Mouse (Mus musculus) layer of hippocampus, adult 8-10 months (tissue): ENCODE data around the gene Brd4. TPM values are rescaled to one million over a fixed set of nuclear protein-coding genes. Genes with fewer than 3 reads are reported as not detected.
A peak's percentile ranks its signal among the peaks of the same experiment; 100 is the strongest.

Experiments
- DNase-seq, 2 experiments: peaks; one replicate each; pipeline ENCODE4 v3.0.0; 2022; ENCODE audit warnings: low spot score in 2 of 2
- total RNA-seq, 4 experiments: library from RNA; stranded (reverse); gene quantifications; 2 replicates each; pipeline ENCODE4 v1.2.4; 2022

Gene Brd4
- total RNA-seq, 4 experiments from 2014 or later: 94.2 to 132 (median 105) TPM

DNA sequence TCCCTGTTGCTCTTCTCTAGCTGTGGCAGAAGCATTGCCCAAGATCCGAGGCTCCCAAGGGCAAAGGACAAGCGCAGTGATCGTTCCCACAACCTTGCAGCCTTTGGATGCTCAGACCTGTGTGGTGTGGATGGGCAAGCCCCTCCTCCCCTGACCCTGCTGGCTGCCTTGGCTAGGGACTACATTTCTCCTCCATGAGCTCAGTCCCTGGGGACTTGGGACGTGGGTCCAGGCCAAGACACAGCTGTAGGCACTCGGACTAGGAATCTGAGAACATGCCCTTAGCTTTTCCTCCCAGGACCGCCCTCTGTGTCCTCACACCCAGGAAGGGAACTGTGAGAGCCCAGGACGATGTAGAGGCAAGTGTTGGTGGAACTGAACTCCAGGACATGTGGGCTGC, 111.4 kb downstream of the Brd4 start:
- no peak for DNase-seq

DNA sequence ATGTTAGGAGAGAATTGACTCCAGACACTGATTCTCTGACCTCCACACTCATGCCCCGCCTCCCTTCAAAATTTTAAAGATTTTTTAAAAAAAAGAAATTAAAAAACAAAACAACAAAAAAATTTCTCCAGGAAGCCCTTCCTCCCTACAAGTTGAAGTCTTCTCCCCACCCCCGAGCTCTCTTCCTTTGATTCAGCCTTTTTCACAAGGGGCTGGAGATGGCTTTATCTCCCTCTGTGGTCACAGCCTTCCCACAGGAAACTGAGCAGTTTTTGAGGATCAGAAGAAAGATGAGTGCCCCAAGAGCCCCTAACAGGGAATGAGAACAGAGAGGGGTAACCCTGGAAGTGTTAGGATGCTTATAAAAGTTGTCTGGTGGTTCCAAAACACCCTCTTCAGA, 112.0 kb downstream of the Brd4 start:
- no peak for DNase-seq

DNA sequence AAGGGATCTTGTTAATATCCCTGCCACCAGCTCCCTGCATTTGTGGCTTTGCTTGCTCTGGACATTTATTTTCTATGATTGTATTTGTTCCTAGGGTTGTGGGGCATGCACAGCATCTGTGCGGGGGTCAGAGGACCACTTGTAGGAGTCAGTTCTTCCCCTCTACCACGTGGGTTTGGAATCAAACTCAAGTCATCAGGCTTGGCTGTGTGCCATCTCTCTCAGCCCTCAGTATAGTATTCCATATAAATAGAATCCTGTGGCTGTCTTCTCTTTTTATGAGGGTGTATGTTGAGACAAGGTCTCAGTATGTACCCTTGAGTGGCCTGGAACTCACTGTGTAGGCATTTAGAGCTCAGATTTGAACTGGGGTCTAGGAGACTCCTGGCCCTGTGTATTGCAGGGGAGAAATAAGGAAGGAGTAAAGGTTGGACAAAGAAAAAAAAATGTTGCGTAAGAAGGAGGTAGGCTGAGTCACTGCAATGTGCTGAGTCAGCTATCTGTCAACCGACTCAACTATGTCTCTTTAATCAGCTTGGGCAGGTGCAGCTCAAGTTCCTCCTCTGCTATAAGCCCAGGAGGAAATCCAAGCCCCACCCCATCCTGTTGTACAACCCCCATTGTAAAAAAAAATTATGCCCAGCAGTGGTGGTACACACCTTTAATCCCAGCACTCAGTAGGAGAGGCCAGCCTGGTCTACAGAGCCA, 114.8 kb downstream of the Brd4 start:
- DNase-seq: no peak

DNA sequence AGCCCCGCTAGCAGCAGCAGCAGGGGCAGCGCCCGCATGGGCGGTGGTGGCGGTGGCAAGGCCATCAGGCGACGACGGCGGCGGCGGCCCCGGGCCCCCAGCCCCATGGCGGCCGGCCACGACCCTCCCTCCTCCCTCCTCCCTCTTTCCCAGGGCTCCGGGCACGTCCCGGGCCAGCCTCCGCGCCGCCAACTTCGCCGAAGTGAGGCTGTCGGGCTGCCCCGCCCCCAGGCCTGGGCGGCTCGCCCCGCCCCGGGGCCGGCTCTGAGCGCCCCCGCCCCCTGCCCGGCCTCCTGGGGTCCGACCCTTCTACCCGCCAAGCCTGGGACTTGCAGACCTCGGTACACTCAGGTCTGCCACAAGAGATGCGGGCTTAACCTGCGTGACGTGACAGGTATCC, 117.8 kb downstream of the Brd4 start, which contains the start of gene Notch3:
Notch3 (minus strand) TSS at position 166 of the 400 bp plus-strand sequence.
- no peak for DNase-seq

DNA sequence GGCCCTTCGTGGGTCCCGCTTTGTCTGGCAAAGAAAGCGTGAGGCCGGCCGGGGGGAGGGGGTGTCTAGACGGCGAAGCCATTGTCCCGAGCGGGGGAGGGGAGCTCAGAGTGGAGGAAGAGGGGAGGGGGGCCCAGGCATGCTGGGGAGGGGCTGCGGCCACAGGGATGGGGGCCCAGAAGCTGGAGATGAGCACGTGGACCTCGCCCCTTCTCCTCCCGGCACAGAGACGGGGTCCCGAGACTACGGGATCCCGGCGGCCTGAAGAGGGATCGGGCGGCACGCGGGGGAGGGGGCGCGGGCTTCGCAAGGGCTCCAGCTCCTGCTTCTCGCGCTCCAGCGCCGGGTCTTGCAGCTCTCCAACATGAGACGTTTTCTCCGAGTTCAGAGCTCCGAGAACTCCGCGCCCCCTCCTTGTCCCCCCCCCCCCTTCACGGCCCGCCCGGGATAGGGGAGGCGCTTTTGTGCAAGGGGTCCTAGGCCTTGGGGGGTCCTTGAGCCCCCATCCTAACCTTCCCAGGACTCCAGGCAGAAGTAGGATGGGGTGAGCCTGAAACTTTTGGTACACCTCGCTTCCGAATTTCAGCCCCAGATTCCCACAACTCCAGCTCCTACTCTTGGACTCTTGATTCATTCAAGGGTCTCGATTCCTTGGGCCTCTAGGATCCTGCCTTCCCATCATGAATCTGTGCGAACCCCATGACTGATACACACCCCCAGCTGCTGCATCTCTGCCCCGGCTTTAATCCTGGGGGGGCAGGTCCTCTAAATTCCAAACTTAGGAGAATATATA, 118.5 kb downstream of the Brd4 start:
- DNase-seq: no peak

DNA sequence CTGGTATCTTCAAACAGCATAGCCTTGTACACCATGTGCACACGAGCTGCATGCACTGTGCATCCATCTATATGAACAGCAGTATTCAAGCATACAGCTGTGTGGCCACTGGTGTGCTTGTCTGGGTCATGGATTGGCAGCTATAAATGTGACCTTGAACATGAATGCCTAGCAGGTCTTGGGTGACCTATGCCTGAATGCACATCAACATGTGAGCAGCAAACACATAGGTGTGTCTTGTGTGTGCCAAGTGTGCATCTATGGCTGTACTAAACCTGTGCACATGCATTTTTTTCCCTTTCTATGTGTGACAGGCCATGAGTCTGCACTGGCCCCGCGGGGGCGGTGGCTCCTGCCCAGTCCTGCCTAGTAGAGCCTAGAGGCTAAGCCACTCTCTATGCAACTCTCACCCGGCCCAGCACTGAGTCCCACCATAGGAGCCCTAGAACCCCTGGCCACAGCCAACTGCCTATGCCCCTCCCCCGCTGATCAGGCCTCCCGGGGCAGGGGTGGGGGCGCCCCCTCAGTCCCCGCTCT, 119.2 kb downstream of the Brd4 start:
- DNase-seq: no peak

DNA sequence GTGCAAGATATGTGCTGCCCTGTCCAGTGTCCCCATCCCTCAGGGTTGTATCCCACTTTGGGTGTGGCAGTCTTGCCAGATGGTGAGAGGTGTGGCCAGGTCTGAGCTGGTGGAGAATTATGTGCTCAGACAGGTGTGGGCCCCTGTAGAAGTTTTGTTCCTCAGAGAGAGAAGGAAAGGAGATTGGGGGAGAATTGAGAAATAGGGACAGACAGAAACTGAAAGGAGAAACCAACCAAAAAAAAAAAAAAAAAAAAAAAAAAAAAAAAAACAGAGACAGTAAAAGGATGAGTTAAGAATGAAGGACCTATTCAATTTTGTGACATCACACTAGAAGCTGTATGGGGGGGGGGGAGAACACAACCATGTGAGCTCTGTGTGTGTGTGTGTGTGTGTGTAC, 119.7 kb downstream of the Brd4 start:
- no peak for DNase-seq

DNA sequence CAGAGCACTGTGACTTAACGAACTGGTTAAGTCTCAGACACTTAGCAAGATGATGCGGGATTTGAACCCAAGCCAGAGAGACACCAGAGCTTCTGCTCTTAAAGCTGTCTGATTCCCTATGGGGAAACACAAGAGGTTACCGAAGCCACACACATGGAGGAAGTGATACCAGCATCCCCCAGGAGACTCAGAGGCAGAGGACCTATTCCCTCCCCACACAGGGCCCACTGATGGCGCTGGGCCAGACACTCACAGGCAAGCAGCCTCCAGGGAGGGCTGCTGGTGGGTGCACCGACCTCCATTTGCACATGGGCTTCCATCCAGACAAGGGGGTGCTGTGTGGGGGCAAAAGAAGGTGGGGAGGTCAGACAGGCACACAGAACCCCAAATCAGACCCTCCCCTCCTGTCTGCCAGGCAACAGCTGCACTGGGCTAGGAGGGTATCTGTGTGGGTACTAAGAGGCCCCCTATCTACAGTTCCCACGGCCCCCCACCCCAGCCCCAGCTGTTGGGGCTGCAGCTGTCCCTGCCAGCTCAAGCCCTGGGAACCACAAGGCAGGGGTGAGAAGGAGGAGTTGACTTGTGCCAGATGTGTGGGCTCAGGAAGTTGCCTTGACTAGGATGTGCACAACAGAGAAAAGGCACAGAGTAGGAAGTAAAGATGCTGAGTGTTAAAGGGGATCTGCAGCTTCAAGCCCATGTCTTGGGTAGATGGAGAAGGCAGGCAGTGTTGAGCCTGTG, 120.4 kb downstream of the Brd4 start:
- no peak for DNase-seq

DNA sequence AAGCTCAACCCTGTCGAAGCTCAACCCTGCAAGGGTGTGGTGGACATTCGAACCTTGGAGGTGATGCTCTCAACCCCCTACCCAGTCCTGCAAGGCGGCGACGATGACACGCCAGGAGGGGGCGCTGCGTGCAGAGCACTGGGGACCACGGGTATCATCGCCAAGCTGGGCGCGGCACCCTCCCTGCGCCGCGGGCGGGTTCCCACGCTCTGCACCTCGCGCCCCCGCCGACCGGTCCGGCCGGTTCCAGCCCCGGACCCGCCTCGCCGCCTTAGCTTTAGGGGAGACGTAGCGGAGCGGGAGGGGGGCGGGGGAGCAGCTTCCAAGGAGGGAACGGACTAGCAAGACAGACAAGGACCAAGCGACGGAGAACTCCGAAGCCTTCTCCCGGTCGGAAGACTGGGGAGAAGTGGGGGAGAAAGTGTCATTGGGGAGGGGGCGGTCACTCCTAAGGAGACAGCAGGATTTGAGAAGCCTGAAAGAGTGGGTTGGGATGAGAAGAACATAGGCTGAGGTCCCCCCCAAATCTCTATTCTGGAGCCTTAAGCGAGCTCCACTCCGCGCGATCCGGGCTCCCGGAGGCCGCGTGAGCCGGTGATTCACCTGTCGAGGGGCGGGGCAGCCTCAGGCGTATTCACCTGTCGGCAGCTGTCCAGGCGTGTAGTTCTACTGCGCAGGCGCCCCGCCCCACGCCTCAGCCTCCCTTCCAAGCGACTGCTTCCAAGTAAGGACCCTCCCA, 122.2 kb downstream of the Brd4 start:
- peak in 1 of 2 experiments; percentile 29 for DNase-seq

DNA sequence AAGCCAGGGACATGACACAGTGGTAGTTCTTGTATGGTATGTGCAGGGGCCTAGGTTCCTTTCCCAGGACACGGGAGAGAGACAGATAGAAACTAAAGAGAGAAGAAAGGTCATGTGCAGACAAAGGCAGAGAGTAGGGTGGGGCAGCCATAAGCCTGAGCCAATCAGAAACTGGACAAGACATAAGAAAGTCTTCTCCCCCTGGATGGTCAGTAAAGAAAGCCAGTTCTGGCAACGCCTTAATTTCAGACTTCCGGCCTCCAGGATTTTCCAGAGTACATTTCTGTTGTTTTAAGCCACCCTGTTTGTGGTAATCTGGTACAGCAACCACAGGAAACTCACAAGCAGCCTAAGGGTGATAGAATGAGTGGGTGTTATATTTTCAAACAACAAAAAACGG, 123.6 kb downstream of the Brd4 start:
- no peak for DNase-seq

DNA sequence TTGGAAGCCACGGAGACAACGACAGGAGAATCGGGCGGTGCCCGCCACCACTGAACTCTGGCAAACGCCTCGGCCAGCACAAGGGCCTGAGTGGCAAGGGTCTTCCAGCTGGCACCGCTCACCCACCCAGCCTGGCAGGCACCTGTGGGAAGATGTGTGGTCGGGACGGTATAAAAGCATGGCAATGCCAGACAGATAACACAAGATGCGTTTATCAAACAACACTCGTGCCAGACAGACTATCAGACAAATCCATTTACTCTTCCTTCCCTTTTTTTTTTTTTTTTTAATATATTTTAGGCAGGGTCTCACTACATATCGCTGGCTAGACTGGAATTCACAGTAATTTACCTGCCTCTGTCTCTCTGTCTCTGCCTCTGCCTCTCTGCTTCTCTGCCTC, 125.7 kb downstream of the Brd4 start:
- DNase-seq: no peak

DNA sequence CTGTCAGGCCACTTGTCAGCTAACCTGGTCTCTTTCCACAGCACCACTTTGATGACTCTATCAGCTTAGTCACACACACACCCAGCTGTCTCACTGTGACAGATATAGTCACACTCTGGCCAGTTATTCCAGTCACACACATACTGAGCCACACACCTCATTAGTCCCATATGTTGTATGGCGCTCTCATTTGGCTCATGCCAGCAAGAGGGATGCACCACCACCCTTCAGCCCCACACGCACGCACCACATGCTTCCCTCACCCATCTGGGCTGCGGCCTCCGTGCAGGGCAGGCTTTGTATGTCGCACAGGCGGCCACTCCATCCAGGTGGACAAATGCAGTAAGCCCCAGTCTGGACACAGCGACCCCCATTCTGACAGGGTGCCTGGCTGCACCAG, 137.8 kb downstream of the Brd4 start:
- DNase-seq: no peak

Other genes starting within 250 kb of the Brd4 start
- gene Rrp1b, start 248.6 kb downstream of the Brd4 start, total RNA-seq: 10 to 100 TPM; 18.4 to 23.4 (median 19.3) TPM
- 1 to 10 TPM in 2 of 4 experiments, under 1 TPM in 2; 0.35 to 1.6 (median 1.2) TPM for gene Hsf2bp, start 248.4 kb downstream of the Brd4 start, total RNA-seq
- gene Notch3, start 117.9 kb downstream of the Brd4 start, total RNA-seq: 10 to 100 TPM in 2 of 4 experiments, 1 to 10 TPM in 2; 7.0 to 13.4 (median 9.5) TPM
- under 1 TPM in 3 of 4 experiments, not detected in 1; 0.17 to 0.48 (median 0.36) TPM for gene Ephx3, start 95.2 kb downstream of the Brd4 start, total RNA-seq
- 100 to 1,000 TPM in 3 of 4 experiments, 10 to 100 TPM in 1; 94.2 to 118 (median 109) TPM for gene Akap8, start 36.5 kb upstream of the Brd4 start, total RNA-seq
- gene Akap8l, start 65.9 kb upstream of the Brd4 start, total RNA-seq: 100 to 1,000 TPM; 160 to 279 (median 221) TPM
- 10 to 100 TPM; 44.5 to 52.9 (median 47.4) TPM for gene Wiz, start 104.7 kb upstream of the Brd4 start, total RNA-seq
- gene Rasal3, start 118.9 kb upstream of the Brd4 start, total RNA-seq: 10 to 100 TPM in 2 of 4 experiments, 1 to 10 TPM in 2; 3.8 to 16.9 (median 8.9) TPM
- not detected for gene Pglyrp2, start 139.4 kb upstream of the Brd4 start, total RNA-seq
- gene Cyp4f39, start 168.0 kb upstream of the Brd4 start, total RNA-seq: not detected
- 1 to 10 TPM; 3.6 to 8.1 (median 5.2) TPM for gene Cyp4f17, start 221.3 kb upstream of the Brd4 start, total RNA-seq